Mouse (Mus musculus) layer of hippocampus, postnatal 10 days (tissue): ENCODE results near the gene Gas2. TPM values are rescaled to one million over a fixed set of nuclear protein-coding genes. Genes with fewer than 3 reads are reported as not detected.

Experiments
- DNase-seq, 2 experiments: peaks; one replicate each; pipeline ENCODE4 v3.0.0; 2021; ENCODE audit warnings: low spot score in 2 of 2
- long read RNA-seq: library from polyadenylated mRNA; stranded (forward); transcript quantifications from one replicate; pipeline ENCODE4 v2.0.0, GENCODE M21; 2023
- total RNA-seq, 2 experiments: library from RNA; stranded (reverse); gene quantifications; 2 replicates each; pipeline ENCODE4 v1.2.3; 2021

Gas2 gene
- 10 to 100 TPM; 17.4 to 21.8 TPM for total RNA-seq
- long read RNA-seq, partial matches to known transcripts = 0 of 13 reads
- long read RNA-seq, other reads (novel, unspliced or antisense) = 10 of 13 reads

GRCm38 (mm10) chr7:51861250-51862096, at the start of gene Gas2:
TSS of gene Gas2 (plus strand) at chr7:51862015.
- peak; percentile 91 to 96 for DNase-seq

DNA sequence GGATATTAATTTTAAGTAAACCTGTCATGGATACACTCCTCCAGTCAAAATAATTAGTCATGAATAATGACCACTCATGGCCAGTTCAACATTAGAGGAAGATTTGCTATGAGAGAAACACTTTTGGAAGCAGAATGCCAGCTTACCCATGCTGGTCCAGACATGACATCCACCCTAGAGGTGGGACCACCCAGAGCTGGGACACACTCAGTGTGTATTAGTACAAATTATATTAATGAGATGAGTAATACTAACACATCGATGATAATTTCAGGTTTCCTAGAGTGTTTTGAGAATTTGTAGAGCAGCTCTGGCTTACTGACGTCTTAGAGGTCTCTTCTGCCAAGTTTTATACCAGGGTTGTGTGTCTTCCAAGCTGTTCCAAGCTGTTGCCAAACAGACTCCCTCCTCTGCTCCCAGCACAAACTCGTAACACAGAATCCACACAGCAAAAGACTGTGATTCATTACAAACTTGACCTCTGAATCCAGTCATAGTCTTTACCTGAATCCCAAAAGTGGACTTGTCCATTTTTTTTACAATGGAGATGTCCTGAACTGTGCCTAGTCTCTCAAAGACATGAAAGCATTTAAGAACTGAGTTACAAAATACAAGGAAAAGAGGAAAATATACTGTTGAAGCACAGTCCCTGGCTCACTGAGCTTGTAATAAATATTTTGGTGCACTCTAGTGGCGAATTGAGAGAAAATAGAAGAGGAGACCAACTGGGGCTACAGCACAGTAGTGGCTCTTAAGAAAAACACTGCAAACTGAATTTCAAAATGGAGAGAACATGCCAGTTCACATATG, 46.1 kb upstream of the Gas2 start:
- DNase-seq = no peak

DNA sequence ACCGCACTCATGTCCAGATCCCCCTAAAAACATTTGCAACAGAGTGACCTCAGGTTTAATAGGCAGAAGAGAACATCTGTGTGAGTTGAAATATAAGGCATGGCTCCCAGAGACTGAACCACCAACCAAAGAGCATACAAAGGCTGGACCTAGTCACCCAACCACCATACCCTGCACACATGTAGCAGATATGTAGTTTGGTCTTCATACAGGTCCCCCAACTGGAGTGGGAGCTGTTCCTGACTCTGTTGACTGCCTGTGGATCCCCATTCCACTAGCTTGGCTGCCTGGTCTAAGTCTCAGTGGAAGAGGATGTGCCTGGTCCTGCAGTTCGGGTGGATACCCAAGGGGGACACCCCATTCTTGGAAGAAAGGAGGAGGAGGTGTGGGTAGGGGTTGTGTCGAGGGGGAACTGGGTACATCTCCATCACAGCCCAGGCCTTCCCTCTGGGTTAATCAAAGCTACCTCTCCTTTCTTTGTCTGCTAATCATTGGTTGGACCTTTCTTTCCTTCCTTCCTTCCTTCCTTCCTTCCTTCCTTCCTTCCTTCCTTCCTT, 45.5 kb upstream of the Gas2 start:
- no peak for DNase-seq

DNA sequence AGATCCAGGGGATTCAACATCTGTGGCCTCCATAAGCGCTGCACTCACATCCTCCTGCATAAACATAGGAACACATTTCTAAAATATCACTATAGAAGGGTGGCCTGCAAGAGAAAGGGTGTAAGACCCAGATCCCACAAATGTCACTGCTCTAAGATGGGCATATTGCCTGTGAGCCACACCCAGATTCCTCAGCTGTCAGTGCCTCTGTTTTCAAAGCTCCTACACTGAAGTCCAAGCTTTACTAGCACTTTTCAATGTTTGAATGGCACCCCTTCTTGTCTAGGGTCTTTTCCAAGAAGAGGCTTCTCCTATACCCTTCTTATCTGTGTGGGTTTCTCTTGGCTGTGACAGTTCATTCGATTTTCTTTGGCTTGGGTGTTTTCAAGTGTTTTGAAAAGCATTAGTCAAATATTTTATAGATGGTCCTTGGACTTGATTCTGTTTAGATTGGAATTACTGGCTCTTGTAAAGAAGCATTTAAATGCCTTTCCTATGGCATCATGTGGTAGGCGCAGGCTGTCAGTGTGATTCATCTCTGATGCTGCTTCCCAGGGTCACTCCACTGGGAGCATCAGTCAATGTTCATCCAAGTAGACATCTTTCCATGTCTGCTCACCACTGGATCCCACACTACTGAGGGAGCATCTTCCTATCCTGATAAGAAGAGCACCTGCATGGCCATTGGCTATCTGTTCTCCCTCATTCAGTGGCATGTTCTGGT, 43.4 kb upstream of the Gas2 start:
- DNase-seq = no peak

GRCm38 (mm10) chr7:51819891-51820290, 41.9 kb upstream of the Gas2 start:
- no peak for DNase-seq

DNA sequence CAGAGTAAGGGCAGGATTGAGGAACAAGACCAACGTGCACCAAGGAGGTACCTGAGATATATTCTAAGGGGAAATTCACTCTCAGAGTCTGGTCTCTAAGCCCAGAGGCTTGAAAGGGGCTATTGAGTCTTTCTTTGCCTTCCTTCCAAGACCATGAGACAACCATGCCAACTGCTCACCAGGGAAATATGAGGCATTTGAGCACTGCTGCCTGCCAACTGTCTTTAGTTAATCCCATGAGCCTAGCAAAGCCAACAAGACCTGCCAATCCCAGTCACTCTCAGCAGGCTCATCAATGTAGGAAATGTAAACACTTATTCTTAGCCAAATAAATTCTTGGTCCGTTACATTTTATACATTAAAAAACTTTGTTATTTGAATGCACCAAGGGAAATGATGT, 40.3 kb upstream of the Gas2 start:
- no peak for DNase-seq

DNA sequence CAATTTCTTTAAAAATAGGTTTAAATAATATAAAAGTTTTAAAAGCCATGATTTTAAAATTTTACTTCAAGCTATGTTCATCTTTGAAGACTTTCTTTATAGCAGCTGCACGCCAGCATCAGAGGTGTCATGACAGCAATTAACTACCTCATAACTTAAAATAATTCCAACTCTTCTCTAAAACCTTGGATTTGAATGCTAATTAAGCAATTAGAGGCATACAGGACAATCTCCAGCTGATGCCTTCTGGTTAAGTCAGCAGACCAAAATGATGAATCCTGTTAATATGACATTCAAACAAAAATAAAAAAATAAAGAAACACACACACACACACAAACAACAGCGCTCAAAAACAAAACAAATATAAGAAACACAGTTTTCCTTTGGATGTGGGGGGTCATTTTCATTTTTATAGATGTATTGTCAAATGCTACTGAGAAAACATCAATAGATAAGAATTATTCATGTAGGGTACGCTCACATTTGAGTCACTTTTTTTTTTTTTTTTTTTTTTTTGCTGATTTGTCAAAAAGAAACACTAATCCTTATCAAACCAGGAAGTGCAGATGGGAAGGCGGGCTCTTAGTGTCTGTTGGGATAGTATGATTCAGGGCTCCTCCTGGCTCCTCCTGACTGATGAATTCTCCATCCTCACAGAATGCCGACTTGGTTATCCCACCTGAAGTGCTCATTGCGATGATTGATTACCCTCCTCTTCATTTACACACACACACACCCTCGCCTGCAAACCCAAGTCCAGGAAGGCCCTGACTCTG, 38.1 kb upstream of the Gas2 start:
- no peak for DNase-seq

GRCm38 (mm10) chr7:51831917-51832316, 29.9 kb upstream of the Gas2 start:
- no peak for DNase-seq

GRCm38 (mm10) chr7:51840515-51840914, 21.3 kb upstream of the Gas2 start:
- no peak for DNase-seq

DNA sequence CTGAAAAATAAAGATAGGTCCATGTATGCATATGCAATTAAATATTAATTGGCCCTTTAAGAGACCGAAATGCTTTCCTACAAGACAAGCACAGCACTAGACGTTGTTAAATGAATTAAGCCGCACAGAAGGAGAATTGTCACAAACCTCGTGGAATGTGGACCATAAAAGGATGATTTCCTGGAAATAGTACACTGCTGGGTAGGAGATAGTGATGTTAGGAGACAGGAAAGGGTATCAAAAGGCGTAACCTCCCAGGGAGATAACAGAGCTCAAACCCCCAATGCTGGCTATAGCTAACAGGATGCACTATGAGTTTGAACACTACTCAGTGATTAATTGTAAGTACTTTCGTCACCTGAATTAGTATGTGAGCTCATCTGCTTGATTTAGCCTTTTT, 10.9 kb upstream of the Gas2 start:
- DNase-seq = no peak

DNA sequence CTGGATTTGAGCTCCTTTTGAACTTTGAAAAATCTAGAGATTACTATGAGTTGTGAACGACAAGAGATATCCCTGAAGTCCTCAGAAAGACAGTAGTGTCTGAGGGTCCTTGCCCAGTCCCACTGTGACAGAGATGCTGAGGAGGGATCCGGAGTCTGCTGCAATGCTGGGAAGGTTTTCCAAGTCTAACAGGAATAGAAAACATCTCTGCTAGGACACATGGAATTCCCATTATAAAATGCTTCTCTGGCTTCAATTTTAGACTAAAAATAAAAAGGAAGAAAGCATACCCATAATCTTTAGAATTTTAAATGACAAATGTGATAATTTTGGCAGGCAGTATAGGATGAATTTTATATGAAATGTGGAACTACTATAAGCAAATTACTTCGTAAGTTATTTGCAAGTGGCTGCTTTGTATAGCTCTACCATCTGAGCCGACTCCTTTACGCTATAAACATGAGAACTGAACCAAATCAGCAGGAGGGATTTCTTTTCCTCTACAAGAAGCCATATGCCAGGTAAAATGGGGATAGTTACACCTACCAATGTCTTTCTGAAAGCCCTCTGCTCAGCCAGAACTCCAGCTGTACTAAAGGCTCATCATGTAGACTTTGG, 9.8 kb upstream of the Gas2 start:
- DNase-seq = no peak

- DNase-seq = peak; percentile 100
These were observed 280 bp downstream of the Gas2 start, which contains the start of gene Fancf for GRCm38 (mm10) chr7:51862097-51862492. TSS of gene Fancf (minus strand) at chr7:51862267.

DNA sequence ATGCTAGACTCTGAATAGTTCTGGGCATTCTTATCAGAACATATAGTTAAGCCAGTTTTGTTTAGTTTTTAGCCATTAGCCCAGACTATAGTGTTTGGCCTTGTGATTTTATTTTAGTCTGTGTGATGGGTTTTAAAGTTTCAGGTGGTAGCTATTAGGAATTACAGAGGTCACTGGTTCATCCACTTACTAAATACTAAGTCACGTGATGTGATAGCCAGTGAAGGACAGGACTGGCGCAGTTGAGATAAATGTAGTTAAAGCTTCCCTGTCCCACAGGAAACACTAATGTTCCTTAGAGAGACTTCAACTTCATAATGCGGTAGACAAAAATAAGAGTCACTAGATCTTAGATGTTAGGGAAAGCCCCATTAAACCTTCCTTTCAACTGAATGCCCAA, 1.0 kb downstream of the Gas2 start:
- no peak for DNase-seq

DNA sequence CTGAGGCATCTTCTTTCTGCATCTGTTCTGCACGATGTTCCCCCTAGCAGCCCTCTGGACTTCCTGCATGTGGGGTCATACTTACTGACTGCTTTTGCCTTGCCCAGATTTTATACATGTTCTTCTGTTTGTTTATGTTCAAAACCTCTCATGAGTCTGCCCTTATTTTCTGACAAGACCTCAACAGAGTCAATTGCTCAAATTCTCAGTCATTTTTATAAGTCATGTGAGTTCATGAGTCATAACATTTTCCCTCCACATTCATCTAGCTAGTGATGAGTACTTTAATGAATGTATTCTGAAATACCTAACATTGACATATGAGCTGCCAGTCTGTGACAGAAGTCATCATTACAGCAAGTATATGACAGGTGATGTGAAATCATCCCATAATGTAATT, 3.5 kb downstream of the Gas2 start:
- no peak for DNase-seq

GRCm38 (mm10) chr7:51867983-51868382, 6.2 kb downstream of the Gas2 start:
- no peak for DNase-seq

DNA sequence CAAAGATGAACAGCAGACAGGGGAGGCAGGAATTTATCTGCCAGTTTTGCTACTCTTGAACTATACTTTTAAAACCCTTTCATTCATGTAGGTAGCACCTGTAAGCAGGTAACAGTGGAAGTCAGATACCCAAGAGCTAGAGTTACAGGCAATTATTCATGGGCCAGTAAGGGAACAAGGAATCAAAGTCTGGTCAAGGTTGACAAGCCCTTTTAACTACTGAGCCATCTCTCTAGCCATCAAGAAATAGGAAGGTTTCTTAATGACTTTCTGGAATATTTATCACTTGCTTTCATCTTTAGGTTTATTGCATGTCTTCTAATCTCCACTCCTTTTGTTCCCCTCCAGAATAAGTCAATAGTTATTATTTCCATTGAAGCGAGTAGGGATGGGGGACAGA, 10.2 kb downstream of the Gas2 start:
- DNase-seq = no peak

- no peak for DNase-seq
These were observed 10.8 kb downstream of the Gas2 start for GRCm38 (mm10) chr7:51872597-51872996.

DNA sequence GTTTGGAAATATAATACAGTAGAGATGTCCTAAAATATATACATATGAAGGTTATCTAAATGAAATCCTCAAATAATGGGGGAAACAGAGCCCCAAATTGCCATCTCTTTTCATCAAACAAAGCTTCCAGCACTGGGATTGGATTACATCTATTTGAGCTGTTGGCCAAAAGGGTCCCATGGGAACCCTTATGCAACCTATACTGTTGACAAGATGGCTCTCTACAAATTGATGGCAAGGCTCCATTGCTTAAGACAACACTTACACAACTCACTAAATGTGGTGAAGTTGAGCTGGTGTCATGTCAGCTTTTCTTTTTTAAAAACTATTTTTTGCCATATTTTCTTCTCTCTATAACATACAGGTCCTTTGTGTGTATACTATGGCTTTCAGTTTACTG, 14.5 kb downstream of the Gas2 start:
- DNase-seq = no peak

- no peak for DNase-seq
These were observed 16.9 kb downstream of the Gas2 start for GRCm38 (mm10) chr7:51878730-51879129.

- DNase-seq = peak; percentile 47 to 61
These were observed 17.4 kb downstream of the Gas2 start for GRCm38 (mm10) chr7:51879136-51879723.
